Mouse (Mus musculus) cerebellum, adult 2 months (tissue): ENCODE measurements around the gene Clcn7. TPM values are rescaled to one million over a fixed set of nuclear protein-coding genes. Genes with fewer than 3 reads are reported as not detected.

ENCODE experiments used
- DNase-seq, 2 experiments: peaks; one replicate each; pipeline ENCODE4 v3.0.0; 2021
- H3K27ac ChIP-seq: fragments of 200-500 bp; 2 replicates; pipeline ENCODE4 v1.5.1; 2012; ENCODE audit warnings: low read length, control low read depth, inconsistent platforms; ENCODE audit not compliant: insufficient read depth
- H3K27me3 ChIP-seq: fragments of 200-500 bp; 2 replicates; pipeline ENCODE4 v1.6.1; 2012; ENCODE audit warnings: inconsistent platforms, mild to moderate bottlenecking, low read length, moderate library complexity; ENCODE audit not compliant: control insufficient read depth, insufficient read depth
- H3K4me1 ChIP-seq: fragments of 200-500 bp; 2 replicates; pipeline ENCODE4 v1.6.1; 2011; ENCODE audit warnings: low read length; ENCODE audit not compliant: control insufficient read depth, insufficient read depth
- H3K4me3 ChIP-seq: fragments of 200-500 bp; replicated peaks from 2 replicates; pipeline ENCODE3; 2011; ENCODE audit warnings: mild to moderate bottlenecking, low read depth, low read length, control low read depth; ENCODE audit not compliant: insufficient read depth
- CTCF ChIP-seq: fragments of 200-500 bp; IDR thresholded peaks from 2 replicates; pipeline ENCODE4 v1.5.1; 2011; ENCODE audit warnings: low read depth, mild to moderate bottlenecking, control low read depth, low read length, moderate library complexity, borderline replicate concordance; ENCODE audit not compliant: insufficient read depth
- POLR2A ChIP-seq: fragments of 200-500 bp; IDR thresholded peaks from 2 replicates; pipeline ENCODE4 v1.6.1; 2011; ENCODE audit warnings: low read length, control low read depth, borderline replicate concordance; ENCODE audit not compliant: insufficient read depth
- WGBS: fragments of 180-500 bp; shearing (Covaris S2); methylation state at CpG from one replicate; pipeline ENCODE4 v1.1.7; 2018; 5-methylcytosine and 5-hydroxymethylcytosine counted together
- polyA plus RNA-seq: library from polyadenylated mRNA; depleted of rRNA; stranded (reverse); fragments of >200 nt; gene quantifications from 2 replicates; pipeline ENCODE4 v1.2.3, GENCODE M21; 2012

The Clcn7 gene
- polyA plus RNA-seq, 1 experiment: 50.3 TPM

GRCm38 (mm10) chr17:25172558-25172957, 39.4 kb downstream of the Clcn7 start:
- DNase-seq: no peak
- H3K27me3 ChIP-seq: no peaks in the 10 kb centered on the region
- 74% methylated on average over 3 of the region's 3 CpGs for WGBS
- H3K4me3 ChIP-seq: no peak overlapping the region
- H3K4me1 ChIP-seq: peaks cover 9% of the 10 kb centered on the region
- no peak overlapping the region for H3K27ac ChIP-seq
- no peak for TF ChIP-seq POLR2A
- TF ChIP-seq CTCF: no peak

GRCm38 (mm10) chr17:25175411-25175810, 42.2 kb downstream of the Clcn7 start, which contains the start of gene Gm38655:
Gene Gm38655, minus strand, starts transcription at chr17:25175471.
- no peaks in the 10 kb centered on the region for H3K27me3 ChIP-seq
- no peak within 1 kb of the TSS for H3K4me3 ChIP-seq
- TF ChIP-seq CTCF (no peak), POLR2A (no peak)
- WGBS: 32% methylated on average over 9 of the region's 9 CpGs
- H3K4me1 ChIP-seq: no peaks in the 10 kb centered on the region
- H3K27ac ChIP-seq: no peak within 1 kb of the TSS
- no peak for DNase-seq

- Histone ChIP-seq H3K4me3 (peak overlapping the region; percentile 8), H3K27me3 (no peaks in the 10 kb centered on the region), H3K4me1 (peaks cover 9% of the 10 kb centered on the region; the same call in 1 of the 2 replicates), H3K27ac (peak overlapping the region; percentile 42)
- TF ChIP-seq CTCF (peak; percentile 53; the same call in 1 of the 2 replicates), POLR2A (no peak)
- DNase-seq: peak in 1 of 2 experiments; percentile 30
These were observed 50.0 kb downstream of the Clcn7 start for GRCm38 (mm10) chr17:25183232-25183631.

GRCm38 (mm10) chr17:25184129-25184691, 51.0 kb downstream of the Clcn7 start, which contains the start of gene BC003965:
Gene BC003965, plus strand, starts transcription at chr17:25184554.
- Histone ChIP-seq H3K27ac (peak within 1 kb of the TSS; percentile 73), H3K4me3 (peak within 1 kb of the TSS; percentile 81), H3K4me1 (peaks cover 9% of the 10 kb centered on the region; the same call in 1 of the 2 replicates), H3K27me3 (no peaks in the 10 kb centered on the region)
- TF ChIP-seq CTCF (no peak), POLR2A (peak; percentile 98)
- under 1% methylated on average over 50 of the region's 50 CpGs for WGBS
- DNase-seq: peak; percentile 98 to 99

GRCm38 (mm10) chr17:25184961-25185360, 51.8 kb downstream of the Clcn7 start:
- H3K27me3 ChIP-seq: no peaks in the 10 kb centered on the region
- TF ChIP-seq POLR2A (no peak), CTCF (no peak)
- no peak overlapping the region for H3K27ac ChIP-seq
- WGBS: 8% methylated on average over 17 of the region's 17 CpGs
- H3K4me3 ChIP-seq: peak overlapping the region; percentile 81
- H3K4me1 ChIP-seq: peaks cover 9% of the 10 kb centered on the region; the same call in 1 of the 2 replicates
- DNase-seq: no peak

- TF ChIP-seq POLR2A (no peak), CTCF (no peak)
- WGBS: 5% methylated on average over 11 of the region's 11 CpGs
- Histone ChIP-seq H3K27ac (no peak overlapping the region), H3K4me1 (peaks cover 12% of the 10 kb centered on the region), H3K4me3 (peak overlapping the region; percentile 84), H3K27me3 (no peaks in the 10 kb centered on the region)
- peak in 1 of 2 experiments; percentile 13 for DNase-seq
These were observed 54.6 kb downstream of the Clcn7 start for GRCm38 (mm10) chr17:25187784-25188149.

- peak within 1 kb of the TSS; percentile 84 for H3K4me3 ChIP-seq
- TF ChIP-seq POLR2A (0 out of 2 replicates have a peak, but pooled peaks have one; percentile 23), CTCF (no peak)
- H3K27me3 ChIP-seq: no peaks in the 10 kb centered on the region
- peaks cover 7% of the 10 kb centered on the region for H3K4me1 ChIP-seq
- WGBS: 1% methylated on average over 104 of the region's 104 CpGs
- peak within 1 kb of the TSS; percentile 82 for H3K27ac ChIP-seq
- DNase-seq: peak; percentile 59 to 69
These were observed 55.2 kb downstream of the Clcn7 start, which contains the start of gene Unkl for GRCm38 (mm10) chr17:25188150-25189031. Gene Unkl, plus strand, starts transcription at chr17:25188397.
